Comparison of ENCODE assay signal across 9 mouse cellular contexts in genomic region chr2:68124751-68125150, GRCm38 (mm10).
DNase-seq lines count a peak whose midpoint lies in the region; ATAC-seq and TF ChIP-seq lines count a peak whose summit lies in the region.
"Had no signal": no experiment of that assay in that cellular context is flagged by ENCODE, and none has a peak within 500 bp of the region (broad histone marks: within the 10 kb centered on the region; RNA-seq: fewer than 3 reads in every experiment).

No protein-coding gene starts in this region.

- no peaks in the 10 kb centered on the region; the same call in 1 of the 2 replicates for H3K9me3 ChIP-seq in intestine, postnatal 0 days (ENCODE audit: control insufficient read depth)
- H3K9me3 ChIP-seq in intestine, embryonic 15.5 days = no peaks in the 10 kb centered on the region
- peaks cover 5% of the 10 kb centered on the region; the same call in 1 of the 2 replicates for H3K9me3 ChIP-seq in ES-Bruce4 (replicated peaks; ENCODE audit: control insufficient read depth, insufficient read depth, low read length, poor library complexity, severe bottlenecking)
- no peaks in the 10 kb centered on the region for H3K9me3 ChIP-seq in lung, postnatal 0 days (ENCODE audit: low read length)
- H3K9me3 ChIP-seq: limb, embryonic 12.5 days had no signal

- peak; percentile 26 for DNase-seq in adrenal gland, postnatal 10 days
- DNase-seq in lung, postnatal 0 days (ENCODE audit: low spot score) = no peak
- no peak for DNase-seq in Muller cell, postnatal 12 days (ENCODE audit: inconsistent ontology term)
- no peak for DNase-seq in layer of hippocampus, adult 9-10 months (ENCODE audit: low spot score)

- WGBS in intestine, postnatal 0 days = 50% methylated on average over 6 of the region's 6 CpGs
- 56% methylated on average over 6 of the region's 6 CpGs for WGBS in intestine, embryonic 15.5 days
- WGBS in lung, postnatal 0 days = 42% methylated on average over 6 of the region's 6 CpGs

- no peak for ATAC-seq in intestine, postnatal 0 days
- no peak for ATAC-seq in intestine, embryonic 15.5 days
- ATAC-seq in lung, postnatal 0 days = no peak

- no peak overlapping the region for H3K4me3 ChIP-seq in intestine, postnatal 0 days (ENCODE audit: low read depth, low read length)
- H3K4me3 ChIP-seq in intestine, embryonic 15.5 days (replicated peaks) = no peak overlapping the region
- no peak overlapping the region for H3K4me3 ChIP-seq in ES-Bruce4 (ENCODE audit: low read depth, low read length)
- H3K4me3 ChIP-seq in lung, postnatal 0 days (ENCODE audit: low read depth, low read length) = no peak overlapping the region
- H3K4me3 ChIP-seq: hindbrain, embryonic 10.5 days; limb, embryonic 12.5 days had no signal

- H3K27me3 ChIP-seq in intestine, postnatal 0 days (replicated peaks; ENCODE audit: control insufficient read depth, insufficient read depth, low read length) = no peaks in the 10 kb centered on the region
- H3K27me3 ChIP-seq in intestine, embryonic 15.5 days (replicated peaks) = no peaks in the 10 kb centered on the region
- no peaks in the 10 kb centered on the region for H3K27me3 ChIP-seq in ES-Bruce4 (ENCODE audit: control insufficient read depth, insufficient read depth, low read length, poor library complexity, severe bottlenecking)
- H3K27me3 ChIP-seq in lung, postnatal 0 days (replicated peaks; ENCODE audit: insufficient read depth, low read length) = no peaks in the 10 kb centered on the region
- H3K27me3 ChIP-seq: limb, embryonic 12.5 days had no signal

- no peak for TF ChIP-seq EP300 in ES-Bruce4 (IDR thresholded peaks at IDR 0.05; ENCODE audit: insufficient read depth, low read depth, low read length)
- no peak for TF ChIP-seq EP300 in lung, postnatal 0 days (IDR thresholded peaks at IDR 0.05)

- no peak overlapping the region for H3K9ac ChIP-seq in intestine, postnatal 0 days (ENCODE audit: low read depth, low read length)
- no peak overlapping the region for H3K9ac ChIP-seq in intestine, embryonic 15.5 days
- H3K9ac ChIP-seq in ES-Bruce4 (ENCODE audit: low read depth, poor library complexity, severe bottlenecking) = no peak overlapping the region
- no peak overlapping the region for H3K9ac ChIP-seq in lung, postnatal 0 days (replicated peaks; ENCODE audit: low read depth)
- H3K9ac ChIP-seq: limb, embryonic 12.5 days had no signal

- no peaks in the 10 kb centered on the region for H3K4me1 ChIP-seq in intestine, postnatal 0 days (replicated peaks; ENCODE audit: control insufficient read depth, insufficient read depth, low read length)
- no peaks in the 10 kb centered on the region for H3K4me1 ChIP-seq in intestine, embryonic 15.5 days (replicated peaks)
- no peaks in the 10 kb centered on the region for H3K4me1 ChIP-seq in ES-Bruce4 (ENCODE audit: control insufficient read depth, insufficient read depth, low read length)
- H3K4me1 ChIP-seq in lung, postnatal 0 days (ENCODE audit: insufficient read depth, low read depth, low read length) = no peaks in the 10 kb centered on the region
- H3K4me1 ChIP-seq: hindbrain, embryonic 10.5 days; limb, embryonic 12.5 days had no signal

- no peak for TF ChIP-seq POLR2A in ES-Bruce4 (IDR thresholded peaks at IDR 0.05; ENCODE audit: insufficient read depth, low read length)

- H3K27ac ChIP-seq in intestine, postnatal 0 days (ENCODE audit: low read depth, low read length) = no peak overlapping the region
- no peak overlapping the region for H3K27ac ChIP-seq in intestine, embryonic 15.5 days
- H3K27ac ChIP-seq in ES-Bruce4 (ENCODE audit: insufficient read depth, low read length) = no peak overlapping the region
- H3K27ac ChIP-seq in lung, postnatal 0 days (ENCODE audit: low read length) = no peak overlapping the region
- H3K27ac ChIP-seq: hindbrain, embryonic 10.5 days; limb, embryonic 12.5 days had no signal

- peak; percentile 25; the same call in 1 of the 2 replicates for TF ChIP-seq CTCF in intestine, postnatal 0 days (IDR thresholded peaks at IDR 0.05; ENCODE audit: low read depth)
- TF ChIP-seq CTCF in ES-Bruce4 (IDR thresholded peaks at IDR 0.05; ENCODE audit: low read depth, low read length) = peak; percentile 36
- peak; percentile 17 for TF ChIP-seq CTCF in lung, postnatal 0 days (IDR thresholded peaks at IDR 0.05)

- no peak overlapping the region for H3K4me2 ChIP-seq in intestine, postnatal 0 days (replicated peaks; ENCODE audit: low read depth)
- no peak overlapping the region for H3K4me2 ChIP-seq in intestine, embryonic 15.5 days (replicated peaks)
- H3K4me2 ChIP-seq in lung, postnatal 0 days (replicated peaks; ENCODE audit: low read depth, low read length) = no peak overlapping the region
- H3K4me2 ChIP-seq: limb, embryonic 12.5 days had no signal

- no peaks in the 10 kb centered on the region for H3K36me3 ChIP-seq in intestine, postnatal 0 days (ENCODE audit: control insufficient read depth, insufficient read depth)
- H3K36me3 ChIP-seq in intestine, embryonic 15.5 days = no peaks in the 10 kb centered on the region
- no peaks in the 10 kb centered on the region for H3K36me3 ChIP-seq in ES-Bruce4 (ENCODE audit: control insufficient read depth, insufficient read depth, low read length, poor library complexity, severe bottlenecking)
- H3K36me3 ChIP-seq in lung, postnatal 0 days (ENCODE audit: insufficient read depth, low read length) = no peaks in the 10 kb centered on the region
- H3K36me3 ChIP-seq: hindbrain, embryonic 10.5 days; limb, embryonic 12.5 days had no signal
